Mouse (Mus musculus): ENCODE results near the gene Best3. TPM values are rescaled to one million over a fixed set of nuclear protein-coding genes. Genes with fewer than 3 reads are reported as not detected.
"Not testable (repeated sequence)": the region's sequence is repeated elsewhere in the genome, so short reads cannot be mapped to it uniquely, and the experiment has no call there.

Gene Best3
- total RNA-seq, 2 experiments from 2014 or later: 1.2 to 1.7 TPM

DNA sequence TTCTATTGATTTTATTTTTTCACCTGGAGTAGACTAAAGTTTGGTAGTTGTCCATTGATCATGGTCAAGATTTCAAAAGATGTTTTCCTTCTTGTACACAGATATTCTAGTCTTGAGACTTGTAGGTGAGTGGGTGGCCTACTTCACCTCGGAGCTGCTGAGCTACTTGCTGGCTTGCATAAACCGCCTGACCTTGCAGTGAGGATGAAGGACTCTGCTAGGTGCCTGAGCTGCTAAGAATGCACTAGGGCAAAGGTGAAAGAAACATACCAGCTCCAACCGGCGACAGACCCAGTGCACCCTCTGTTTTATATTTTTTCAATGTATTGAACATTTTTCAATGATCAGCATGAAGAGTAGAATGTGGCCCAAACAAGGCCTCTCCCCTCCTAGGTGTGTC is 5.8 kb upstream of the Best3 start:
- DNase-seq: no peak

DNA sequence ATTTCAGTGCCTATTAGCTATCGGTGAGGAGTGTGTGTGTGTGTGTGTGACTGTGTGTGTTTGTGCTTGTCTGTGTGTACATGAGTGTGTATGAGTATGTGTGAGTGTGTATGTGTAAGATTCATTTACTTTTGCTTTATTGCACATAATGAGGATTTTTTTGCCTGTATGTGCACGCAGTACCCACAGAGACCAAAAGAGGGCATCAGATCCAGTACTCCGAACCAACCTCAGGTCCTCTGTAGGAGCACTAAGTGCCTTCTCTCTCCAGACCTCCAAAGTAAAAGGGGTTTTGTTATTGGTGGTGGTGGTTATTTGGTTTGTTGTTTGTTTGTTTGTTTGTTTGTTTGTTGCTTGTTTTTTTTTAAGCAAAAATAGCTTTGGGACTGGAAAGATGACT is 5.2 kb upstream of the Best3 start:
- DNase-seq: peak; percentile 59

DNA sequence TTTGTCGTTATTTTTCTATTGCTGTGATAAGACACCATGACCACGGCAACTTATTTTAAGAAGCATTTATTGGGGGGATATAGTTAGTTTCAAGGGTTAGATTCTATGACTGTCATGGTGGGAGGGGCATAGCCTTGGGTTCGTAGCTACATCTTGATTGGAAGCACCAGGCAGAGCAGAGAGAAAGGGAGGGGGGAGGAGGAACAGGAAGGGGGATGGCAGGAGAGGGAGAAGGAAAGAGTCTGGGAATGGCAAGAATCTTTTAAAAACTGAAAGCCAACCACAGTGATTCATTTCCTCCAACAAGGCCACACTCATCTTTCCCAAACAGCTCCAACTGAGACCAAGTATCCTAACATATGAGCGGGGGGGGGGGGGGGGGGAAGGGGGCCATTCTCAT is 3.6 kb upstream of the Best3 start:
- DNase-seq: no peak

DNA sequence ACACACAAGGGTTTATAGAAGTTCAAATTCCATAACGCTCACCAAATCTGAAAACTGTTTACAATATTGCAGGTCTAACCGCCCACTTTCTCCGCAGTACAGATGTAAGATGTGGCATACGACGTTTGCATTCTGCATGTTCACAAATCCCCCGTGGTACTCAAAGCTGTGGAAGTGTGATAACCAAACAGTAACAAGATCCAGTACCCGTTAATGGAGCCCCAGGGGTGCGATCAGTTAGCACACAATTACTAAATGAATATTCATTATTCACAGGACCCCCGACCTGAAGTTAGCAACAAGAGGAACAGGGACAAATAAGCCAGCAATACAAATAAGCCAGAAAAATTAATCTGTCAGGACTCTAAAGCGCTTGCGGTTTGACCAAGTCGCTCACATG is 1.3 kb upstream of the Best3 start:
- DNase-seq: no peak

DNA sequence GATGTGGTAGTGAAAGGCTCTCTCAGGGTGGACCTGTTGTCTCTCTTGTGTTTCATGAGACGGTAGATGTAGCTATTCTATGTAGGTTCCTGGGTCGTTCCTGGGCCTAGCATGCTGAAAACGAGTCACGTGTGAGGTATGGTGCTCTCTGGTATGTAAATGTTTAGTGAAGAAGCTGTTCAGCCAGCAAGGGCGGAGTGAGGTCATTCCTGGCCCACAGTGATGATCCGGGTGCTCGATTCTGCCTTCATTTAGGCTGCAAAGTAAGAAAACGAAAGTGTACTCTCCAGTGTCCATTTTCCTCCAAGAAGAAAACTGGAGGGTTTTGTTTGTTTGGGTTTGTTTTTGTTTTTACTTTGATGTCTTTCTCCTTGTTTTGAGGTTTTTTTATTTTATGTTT is 7.9 kb downstream of the Best3 start:
- DNase-seq: no peak

DNA sequence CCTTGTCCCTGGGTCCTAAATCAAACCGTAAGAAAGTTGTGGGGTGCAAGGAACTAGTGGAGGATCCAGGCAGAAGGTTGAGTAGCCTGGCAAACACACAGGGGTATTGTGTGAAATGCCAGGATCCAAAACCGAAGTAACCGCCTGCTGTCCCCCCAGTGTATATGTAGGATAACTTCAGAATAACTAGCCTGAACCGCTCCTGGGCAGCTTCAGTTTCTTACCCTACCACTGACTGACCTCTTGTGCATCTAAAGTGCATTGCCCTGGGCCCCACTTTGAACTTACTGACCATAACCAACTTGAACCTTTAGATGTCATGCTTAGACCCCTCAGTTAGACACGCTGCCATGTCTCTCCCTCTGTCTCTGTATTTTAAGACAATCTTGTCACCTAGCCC is 9.0 kb downstream of the Best3 start:
- DNase-seq: no peak

DNA sequence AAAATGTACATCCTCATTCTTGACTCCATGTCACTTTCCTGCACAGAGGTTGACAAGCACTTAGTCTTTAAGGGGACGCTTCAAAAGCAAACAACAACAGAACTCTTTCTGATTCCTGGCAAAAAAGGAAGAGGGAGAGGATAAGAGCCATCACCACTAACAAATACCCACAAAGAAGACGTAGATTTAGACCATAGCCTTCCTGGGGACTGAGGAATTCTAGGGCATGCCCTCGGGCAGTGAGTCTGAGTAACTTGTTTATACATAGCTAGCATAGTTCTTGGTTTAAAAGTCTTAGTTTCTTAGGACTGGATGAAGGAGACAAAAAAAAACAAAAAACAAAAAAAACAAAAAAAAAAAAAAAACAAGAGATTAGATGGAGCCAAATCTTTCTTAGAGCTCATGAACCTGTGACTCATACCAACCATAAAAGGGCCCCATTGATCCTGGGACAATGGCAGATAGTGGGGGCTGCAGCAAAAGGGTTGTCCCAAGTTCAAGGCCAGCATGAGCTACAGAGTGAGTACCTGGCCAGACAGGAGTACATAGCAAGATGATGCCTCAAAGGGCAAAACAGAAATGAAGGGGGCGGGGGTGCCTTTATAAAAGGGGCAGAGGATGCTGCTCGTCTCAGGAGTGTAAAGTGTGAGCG is 9.6 kb downstream of the Best3 start:
- DNase-seq: no peak

DNA sequence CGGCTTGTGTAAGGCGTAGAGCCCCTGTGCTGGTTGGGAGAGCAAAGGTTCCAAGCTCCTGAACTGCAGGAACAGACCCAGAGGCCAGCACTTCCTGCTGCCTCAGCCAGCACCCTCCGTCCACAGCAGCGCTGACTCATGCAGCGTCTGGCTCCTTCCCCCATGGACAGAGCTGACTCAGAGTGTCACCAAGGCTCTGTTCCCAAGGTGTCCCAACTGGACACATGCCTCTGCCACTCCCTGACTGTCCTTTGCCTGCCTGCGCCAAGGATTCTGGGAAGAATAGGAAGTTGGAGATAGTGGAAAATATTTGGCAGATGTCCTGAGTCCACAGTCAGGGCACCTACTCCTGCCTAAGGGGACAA is 10.1 kb downstream of the Best3 start:
- DNase-seq: peak; percentile 78

DNA sequence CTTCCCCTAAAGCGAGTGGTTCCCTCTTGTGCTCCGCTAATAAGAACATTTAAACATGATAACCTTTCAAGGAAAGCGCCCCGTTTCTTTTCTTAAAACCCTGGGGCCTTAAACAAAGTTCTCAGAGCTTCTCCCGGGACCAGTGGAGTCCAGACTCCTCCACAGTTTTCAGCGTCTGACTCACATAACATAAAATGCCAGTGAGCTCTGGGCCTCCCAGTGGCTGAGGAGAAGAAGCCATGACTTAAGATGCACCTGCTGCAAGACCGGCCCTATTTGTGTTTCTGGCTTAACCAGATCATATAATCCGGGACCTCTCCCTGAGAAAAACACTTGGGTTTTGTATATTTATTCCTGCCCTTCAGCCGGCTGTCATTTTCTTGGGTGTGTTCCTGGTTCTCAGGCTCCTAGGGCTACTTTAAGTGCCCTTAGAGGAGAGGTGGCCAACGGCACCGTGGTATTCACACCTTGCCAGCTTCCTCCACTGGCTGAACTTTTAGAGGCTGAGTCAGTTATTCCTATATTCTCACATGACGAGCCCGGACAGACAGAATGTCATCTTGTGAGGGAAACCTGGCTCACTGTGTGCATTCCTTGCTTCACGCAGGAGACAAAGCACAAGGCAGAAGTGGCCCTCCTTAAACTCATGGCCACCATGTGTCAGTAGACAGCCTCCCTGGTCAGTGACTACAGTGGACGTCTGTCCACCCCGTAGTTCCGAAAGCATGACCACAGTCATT is 12.8 kb downstream of the Best3 start:
- no peak for DNase-seq

DNA sequence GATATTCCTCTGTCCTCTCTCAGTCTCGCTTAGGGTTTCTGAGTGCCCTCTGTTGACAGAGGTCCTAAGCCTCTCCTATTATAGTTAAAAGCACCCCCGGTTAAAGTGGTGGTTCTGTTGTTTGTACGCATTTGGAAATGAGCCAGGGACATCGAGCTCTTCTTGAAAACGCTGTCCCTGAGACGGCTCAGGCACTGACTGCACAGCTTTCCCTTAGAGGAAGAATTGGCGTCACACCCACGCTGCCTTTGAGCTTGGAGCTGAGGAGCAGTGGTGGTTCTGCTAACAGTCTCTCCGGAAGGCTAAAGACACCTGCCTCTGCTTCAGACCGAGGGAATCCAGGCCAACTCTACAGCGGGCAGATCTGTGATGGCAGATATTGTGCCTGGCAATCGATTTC is 14.9 kb downstream of the Best3 start:
- no peak for DNase-seq

DNA sequence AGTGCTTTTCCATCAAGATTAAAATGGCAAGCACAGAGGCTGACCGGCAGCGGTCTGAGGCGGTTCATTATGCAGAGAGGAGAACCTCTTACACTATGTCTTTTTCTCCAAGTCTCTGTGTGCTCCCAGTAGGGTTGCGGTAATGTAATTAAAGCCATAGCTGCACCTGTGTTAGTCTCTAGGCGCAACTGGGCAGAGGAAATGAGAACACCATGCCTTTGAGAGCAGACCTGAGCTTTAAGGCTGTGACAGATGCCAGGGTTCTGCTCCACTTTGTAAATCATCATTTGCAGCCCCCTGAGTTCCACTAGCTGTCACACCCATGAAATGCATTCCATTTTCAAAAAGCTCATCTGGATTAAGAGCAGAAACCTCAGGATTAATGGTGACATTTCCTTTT is 18.6 kb downstream of the Best3 start:
- no peak for DNase-seq

DNA sequence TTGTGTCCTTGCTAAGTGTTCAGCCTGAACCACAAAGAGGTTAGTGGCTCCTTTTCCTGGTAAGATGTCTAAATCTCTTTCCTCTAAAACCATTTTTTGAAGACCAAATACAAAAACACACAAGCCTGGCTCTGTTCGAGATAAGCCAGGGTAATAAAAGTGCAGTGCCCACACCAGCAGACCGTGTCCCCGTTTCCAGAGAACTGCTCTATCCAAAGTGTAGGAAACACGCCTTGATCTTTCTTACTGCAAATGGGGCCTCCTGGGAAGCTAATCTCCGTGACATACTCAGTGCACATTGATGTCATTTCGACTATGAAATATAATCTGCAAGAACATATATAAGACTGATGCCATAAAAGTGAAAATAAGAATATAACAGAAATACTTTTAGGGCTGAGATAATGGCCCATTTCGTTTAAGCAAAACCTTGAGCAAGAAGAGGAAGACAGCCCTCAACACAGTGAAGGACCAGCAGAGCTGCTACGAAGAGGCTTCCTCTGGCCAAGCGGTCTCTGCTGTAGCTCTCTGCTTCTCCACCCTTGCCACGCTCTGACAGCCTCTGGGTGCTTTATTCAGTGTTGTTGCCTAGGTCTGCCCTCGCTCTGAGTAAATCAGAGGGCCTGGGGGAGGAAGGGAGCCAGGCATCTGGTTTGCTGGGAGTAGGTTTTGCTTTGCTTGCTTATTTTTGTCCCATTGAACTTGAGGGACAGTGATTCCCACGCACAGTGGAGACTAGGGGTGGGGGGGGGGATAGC is 19.8 kb downstream of the Best3 start:
- no peak for DNase-seq

DNA sequence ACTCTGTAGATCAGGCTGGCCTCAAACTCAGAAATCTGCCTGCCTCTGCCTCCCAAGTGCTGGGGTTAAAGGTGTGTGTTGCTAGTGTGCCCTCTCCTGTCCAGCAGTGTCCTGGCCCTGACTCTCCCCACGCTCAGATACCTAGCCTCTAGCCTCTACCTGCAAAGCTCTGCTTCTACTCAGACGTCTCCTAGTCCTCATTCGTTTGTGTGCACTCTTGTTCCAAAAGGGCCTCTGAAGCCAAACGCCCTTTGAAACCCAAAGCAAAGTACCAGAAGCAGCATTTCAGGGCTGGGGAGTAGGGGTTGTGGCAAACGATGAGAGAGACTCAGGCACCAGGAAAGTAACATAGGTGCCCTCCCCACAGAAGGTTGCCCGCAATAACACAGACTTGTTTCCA is 23.6 kb downstream of the Best3 start:
- DNase-seq: no peak

DNA sequence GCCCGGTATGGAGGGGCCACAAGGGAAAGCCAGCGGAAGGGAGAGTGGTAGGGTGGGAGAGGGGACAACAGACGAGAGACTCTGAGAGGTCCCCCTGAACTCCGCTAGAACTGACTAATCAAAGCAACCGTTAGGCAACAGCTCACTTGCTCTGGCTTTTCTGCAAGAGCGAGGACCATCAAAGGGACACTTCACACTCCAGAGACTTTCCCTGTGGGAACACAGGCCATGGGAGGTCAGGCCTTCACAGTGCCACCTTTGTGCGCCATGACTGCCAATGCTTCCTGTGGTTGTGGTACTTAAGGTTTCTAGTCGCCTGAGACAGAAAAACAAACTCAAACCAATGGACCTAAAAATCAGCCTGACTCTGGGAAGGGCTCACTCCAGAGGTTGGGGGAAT is 24.9 kb downstream of the Best3 start:
- DNase-seq: no peak

DNA sequence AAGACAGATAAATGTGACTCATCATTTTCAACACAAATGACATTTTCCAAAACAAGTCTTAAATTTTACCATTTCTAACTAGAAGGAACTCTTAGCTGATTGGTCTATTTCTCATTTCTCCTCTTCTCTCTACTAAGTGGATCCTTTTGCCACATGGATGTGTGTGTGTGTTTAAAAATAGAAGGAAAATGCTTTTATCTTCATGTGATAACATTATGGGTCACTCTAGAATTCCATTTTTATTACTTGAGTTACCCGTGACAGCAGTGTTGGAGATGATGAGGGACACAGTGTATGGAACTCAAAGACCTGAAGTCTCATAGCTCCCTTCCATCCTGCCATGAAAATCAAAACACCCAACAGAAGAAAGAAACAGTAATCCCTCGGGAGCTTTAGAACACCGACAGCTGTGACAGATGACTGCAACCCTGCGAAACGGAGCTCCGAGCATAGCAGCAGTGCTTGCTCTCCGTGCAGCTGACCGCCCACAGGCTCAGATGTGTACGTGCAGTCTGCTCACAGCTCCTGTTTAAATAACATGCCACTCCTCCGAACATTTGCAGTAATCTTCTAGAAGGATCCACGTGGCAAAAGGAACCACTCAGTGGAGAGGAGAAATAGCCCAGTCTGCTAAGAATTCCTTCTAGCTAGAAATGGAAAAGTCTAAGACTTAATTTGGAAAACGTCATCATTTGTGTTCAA is 27.7 kb downstream of the Best3 start:
- DNase-seq: peak; percentile 37

DNA sequence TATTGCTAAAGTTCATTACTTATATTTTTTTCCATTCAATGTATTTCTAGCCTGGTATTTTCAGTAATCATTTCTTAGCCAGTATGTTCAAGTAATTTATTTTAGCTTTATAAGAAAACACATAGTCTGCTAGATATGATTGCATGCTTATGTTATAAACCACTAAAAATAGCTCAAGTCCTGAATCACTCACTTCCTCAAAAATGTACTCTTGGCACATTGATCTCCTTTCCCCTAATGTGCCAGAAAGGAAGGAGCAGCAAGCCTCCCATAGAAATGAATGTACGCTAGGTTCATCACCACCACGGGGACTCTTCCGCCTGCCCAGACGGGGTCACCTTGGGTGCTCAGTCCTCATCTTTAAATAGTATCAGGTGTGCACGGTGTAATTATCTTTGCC is 28.5 kb downstream of the Best3 start:
- no peak for DNase-seq

DNA sequence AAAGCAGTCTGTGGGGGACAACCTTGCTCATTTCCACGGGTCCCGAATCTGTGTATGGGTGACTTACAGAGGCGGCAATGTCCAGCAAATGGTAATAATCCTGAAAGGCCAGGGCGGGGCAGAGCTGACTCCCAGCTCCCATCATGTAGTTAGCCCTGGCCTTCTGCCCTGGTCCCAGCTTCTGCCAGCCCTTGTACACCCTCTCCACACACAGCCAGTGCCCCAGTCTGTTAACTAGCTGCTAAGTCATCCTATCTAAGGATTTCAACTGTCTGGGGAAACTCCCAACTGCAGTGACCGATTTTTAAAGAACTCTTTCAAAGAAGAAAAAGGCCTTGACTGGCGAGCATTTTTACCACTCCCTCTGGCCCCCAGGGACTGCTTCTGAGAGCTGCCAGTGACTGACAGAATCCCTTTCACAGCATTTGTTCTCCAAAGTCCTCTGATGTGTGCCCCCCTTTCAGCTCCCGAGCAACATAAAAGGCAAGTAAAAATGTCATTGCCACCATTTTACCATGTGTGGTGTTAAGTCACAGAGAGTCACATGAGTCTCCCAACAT is 32.2 kb downstream of the Best3 start:
- DNase-seq: peak; percentile 46

DNA sequence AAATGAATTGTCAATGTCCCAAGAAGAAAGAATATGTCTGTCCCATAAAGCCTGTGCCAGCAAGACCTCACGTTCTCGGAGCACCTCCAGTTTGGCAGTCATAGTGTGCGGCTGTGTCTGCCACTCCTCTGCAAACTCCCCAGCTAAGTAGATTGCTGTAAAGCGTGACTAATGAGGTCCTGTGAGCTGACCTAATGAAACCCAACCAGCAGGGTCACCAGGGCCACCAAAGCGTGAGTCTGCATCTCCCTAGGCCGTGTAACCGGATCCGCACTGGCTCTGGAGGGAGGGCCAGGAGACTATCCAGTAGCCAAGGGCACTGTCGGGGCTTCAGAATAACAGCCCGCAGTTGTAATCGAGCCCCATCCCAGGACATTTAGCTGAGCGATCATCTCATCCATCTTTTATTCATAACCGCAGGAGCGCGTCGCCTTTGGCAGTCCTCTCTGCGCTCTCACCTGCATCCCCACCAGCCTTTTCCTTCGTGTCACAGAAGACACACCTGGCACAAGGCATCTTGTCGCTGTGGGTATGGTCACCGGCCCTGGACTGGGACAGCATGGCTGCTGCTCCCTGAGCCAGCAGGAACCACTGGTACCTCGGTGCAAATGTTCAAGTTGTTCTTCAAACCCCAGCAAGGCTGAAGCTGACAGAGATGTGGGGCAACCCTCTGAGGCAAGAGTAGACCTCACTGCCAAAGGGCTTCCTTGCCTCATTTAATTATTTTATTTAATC is 35.1 kb downstream of the Best3 start:
- DNase-seq: no peak

DNA sequence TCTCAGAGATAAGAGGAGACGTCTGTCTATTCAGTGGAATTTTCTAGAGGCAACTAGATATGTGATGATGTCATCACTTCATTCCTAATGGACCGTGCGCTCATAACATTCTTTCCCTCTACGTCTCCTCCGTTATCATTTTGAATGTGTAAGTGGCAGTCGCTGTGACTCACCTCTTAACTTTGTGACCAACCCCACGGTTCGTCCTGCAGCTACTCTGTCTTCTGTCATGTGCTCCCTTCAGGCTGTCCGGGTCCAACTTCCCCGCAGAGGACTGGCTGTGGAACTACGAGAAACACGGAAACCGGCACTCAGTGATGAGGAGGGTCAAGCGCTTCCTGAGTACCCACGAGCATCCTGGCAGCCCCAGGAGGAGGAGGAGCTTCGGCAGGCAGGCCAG is 37.6 kb downstream of the Best3 start:
- DNase-seq: no peak

DNA sequence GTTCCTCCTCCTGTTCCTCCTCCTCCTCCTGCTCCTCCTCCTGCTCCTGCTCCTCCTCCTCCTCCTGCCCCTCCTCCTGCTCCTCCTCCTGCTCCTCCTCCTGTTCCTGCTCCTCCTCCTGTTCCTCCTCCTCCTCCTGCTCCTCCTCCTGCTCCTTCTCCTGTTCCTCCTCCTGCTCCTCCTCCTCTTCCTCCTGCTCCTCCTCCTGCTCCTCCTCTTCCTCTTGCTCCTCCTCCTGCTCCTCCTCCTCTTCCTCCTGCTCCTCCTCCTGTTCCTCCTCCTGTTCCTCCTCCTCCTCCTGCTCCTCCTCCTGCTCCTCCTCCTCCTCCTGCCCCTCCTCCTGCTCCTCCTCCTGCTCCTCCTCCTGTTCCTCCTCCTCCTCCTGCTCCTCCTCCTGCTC is 39.7 kb downstream of the Best3 start:
- not testable (repeated sequence) for DNase-seq

DNA sequence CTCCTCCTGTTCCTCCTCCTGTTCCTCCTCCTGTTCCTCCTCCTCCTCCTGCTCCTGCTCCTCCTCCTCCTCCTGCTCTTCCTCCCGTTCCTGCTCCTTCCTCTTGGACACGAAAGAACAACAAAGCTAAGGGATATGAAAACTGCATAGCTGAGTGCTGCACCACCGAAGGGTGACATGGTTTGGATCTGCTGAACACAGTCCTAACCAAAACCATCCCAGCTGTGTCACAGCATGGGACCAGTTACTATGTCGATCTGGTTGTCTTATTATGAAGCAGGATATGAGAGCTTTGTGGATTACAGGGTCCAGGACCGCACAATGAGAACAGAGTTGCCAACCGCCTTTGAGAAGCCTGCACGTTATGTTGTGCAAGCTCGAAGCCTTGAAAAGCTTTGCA is 40.1 kb downstream of the Best3 start:
- DNase-seq: no peak

DNA sequence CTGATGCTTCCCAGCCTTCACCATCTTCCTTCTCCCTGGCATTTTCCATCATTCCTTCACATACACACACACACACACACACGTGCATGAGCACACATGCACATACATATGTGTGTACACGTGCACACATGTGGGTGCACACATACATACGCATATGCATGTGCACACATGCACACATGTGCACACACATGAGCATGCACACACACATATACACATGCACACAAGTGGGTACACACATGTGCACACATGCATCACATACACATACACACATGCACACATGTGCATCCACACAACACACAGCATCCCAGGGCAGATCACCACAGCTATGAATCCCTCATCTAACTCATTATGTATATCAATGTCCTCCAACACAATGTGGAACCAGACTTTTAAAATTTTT is 45.0 kb downstream of the Best3 start:
- DNase-seq: no peak
